Mouse (Mus musculus) heart, embryonic 11.5 days (tissue): ENCODE results near the gene Vmn2r48. TPM values are rescaled to one million over a fixed set of nuclear protein-coding genes. Genes with fewer than 3 reads are reported as not detected.
"Not testable (repeated sequence)": the region's sequence is repeated elsewhere in the genome, so short reads cannot be mapped to it uniquely, and the experiment has no call there.

ENCODE experiments used
- ATAC-seq: fragments of 200-750 bp; cut with Nextera tagmentation; replicated peaks from 2 replicates; pipeline ENCODE4 v1.8.0; 2017; ENCODE audit warnings: moderate library complexity; ENCODE audit not compliant: insufficient number of reproducible peaks, low FRiP score, low TSS enrichment
- H3K27ac ChIP-seq: fragments of 300-500 bp; sonication (generic); 2 replicates; pipeline ENCODE4 v1.5.1; 2014; ENCODE audit warnings: mild to moderate bottlenecking, low read depth, low read length
- H3K27me3 ChIP-seq: fragments of 300-500 bp; sonication (generic); 2 replicates; pipeline ENCODE4 v1.6.1; 2014; ENCODE audit warnings: mild to moderate bottlenecking, low read length, mixed read lengths; ENCODE audit not compliant: control insufficient read depth, insufficient read depth
- H3K36me3 ChIP-seq: fragments of 300-500 bp; sonication (generic); 2 replicates; pipeline ENCODE4 v1.6.1; 2014; ENCODE audit warnings: mild to moderate bottlenecking, low read length, moderate library complexity, mixed read lengths; ENCODE audit not compliant: control insufficient read depth, insufficient read depth
- H3K4me1 ChIP-seq: fragments of 300-500 bp; sonication (generic); 2 replicates; pipeline ENCODE4 v1.6.1; 2014; ENCODE audit warnings: low read length; ENCODE audit not compliant: control insufficient read depth, insufficient read depth
- H3K4me2 ChIP-seq: fragments of 300-500 bp; sonication (generic); 2 replicates; pipeline ENCODE4 v1.6.1; 2014; ENCODE audit warnings: mild to moderate bottlenecking, moderate library complexity
- H3K4me3 ChIP-seq: fragments of 300-500 bp; sonication (generic); 2 replicates; pipeline ENCODE4 v1.5.1; 2014; ENCODE audit warnings: low read depth, low read length
- H3K9ac ChIP-seq: fragments of 300-500 bp; sonication (generic); 2 replicates; pipeline ENCODE4 v1.6.1; 2014; ENCODE audit warnings: mild to moderate bottlenecking, low read depth, low read length, moderate library complexity
- H3K9me3 ChIP-seq: fragments of 300-500 bp; sonication (generic); replicated peaks from 2 replicates; pipeline ENCODE4 v1.6.1; 2016; ENCODE audit warnings: low read length; ENCODE audit not compliant: control insufficient read depth
- WGBS: fragments of 180-500 bp; shearing (Covaris S2); extraction: QIAGEN DNeasy Blood & Tissue Kit; methylation state at CpG from one replicate; pipeline ENCODE4 v1.1.7; 2014; ENCODE audit not compliant: insufficient replicate concordance; 5-methylcytosine and 5-hydroxymethylcytosine counted together
- polyA plus RNA-seq: library from polyadenylated mRNA; unstranded; fragments of >200 nt; fragmentation: Nextera tagmentation; extraction: Ambion mirVana; gene quantifications from 2 replicates; pipeline ENCODE4 v1.2.1, GENCODE M21; 2014

Gene Vmn2r48
- not detected in 2 replicates for polyA plus RNA-seq

- not testable (repeated sequence) for H3K9ac ChIP-seq, H3K27me3 ChIP-seq, H3K4me1 ChIP-seq, H3K4me2 ChIP-seq, ATAC-seq, H3K4me3 ChIP-seq, H3K9me3 ChIP-seq, H3K36me3 ChIP-seq, H3K27ac ChIP-seq
- 82% methylated on average over 2 of the region's 2 CpGs for WGBS
Observed at GRCm38 (mm10) chr7:9953485-9953884, at the start of gene Vmn2r48. Gene Vmn2r48, minus strand, starts transcription at chr7:9953585.

DNA sequence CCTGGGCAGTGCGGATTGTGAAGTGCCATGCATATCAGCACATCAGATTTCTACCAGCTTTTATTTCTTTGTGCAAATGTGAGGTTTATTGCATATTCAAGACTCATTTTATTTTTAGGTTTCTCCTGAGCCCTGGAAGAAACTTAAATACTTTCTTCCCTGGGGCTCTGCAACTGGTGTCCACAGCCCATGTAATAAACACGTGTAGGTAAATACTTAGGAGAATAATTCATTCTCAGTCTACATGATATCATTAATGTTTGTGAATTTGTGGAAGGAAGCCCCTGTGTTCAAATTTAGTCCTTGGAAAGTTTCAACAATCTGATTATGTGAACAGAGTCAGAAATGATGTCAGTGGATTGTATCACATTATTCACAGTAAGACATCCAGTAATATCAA, 38.8 kb upstream of the Vmn2r48 start, which contains the start of gene Vmn2r49:
Vmn2r49 (minus strand) TSS at position 101 of the 400 bp plus-strand sequence.
- not testable (repeated sequence) for H3K36me3 ChIP-seq, H3K27ac ChIP-seq, H3K4me3 ChIP-seq, H3K9ac ChIP-seq, H3K4me1 ChIP-seq, H3K27me3 ChIP-seq, H3K9me3 ChIP-seq, ATAC-seq, H3K4me2 ChIP-seq
- no CpG with 5 or more reads among the region's 2 CpGs for WGBS

Other genes starting within 250 kb of the Vmn2r48 start
- gene Vmn2r46, start 183.0 kb downstream of the Vmn2r48 start, polyA plus RNA-seq: not detected in 2 replicates
- gene Vmn2r47, start 112.3 kb downstream of the Vmn2r48 start, polyA plus RNA-seq: not detected in 2 replicates
- gene Vmn2r49, start 38.7 kb upstream of the Vmn2r48 start, polyA plus RNA-seq: not detected in 2 replicates
- not detected in 2 replicates for gene Vmn2r50, start 99.7 kb upstream of the Vmn2r48 start, polyA plus RNA-seq
- gene Vmn2r51, start 152.2 kb upstream of the Vmn2r48 start, polyA plus RNA-seq: not detected in 2 replicates
- not detected in 2 replicates for gene Vmn2r52, start 223.0 kb upstream of the Vmn2r48 start, polyA plus RNA-seq